Mouse (Mus musculus): Measurements from ENCODE around the gene Desi1. TPM values are rescaled to one million over a fixed set of nuclear protein-coding genes. Genes with fewer than 3 reads are reported as not detected.

Gene Desi1
- 10 to 100 TPM in 1 of 2 experiments, 1 to 10 TPM in 1; 7.8 to 10.2 TPM for polyA plus RNA-seq (2017; shearing (Covaris generic))

GRCm38 (mm10) chr15:82033762-82034161, at the start of gene Desi1:
Gene Desi1 (minus strand): TSS chr15:82033862.
- ATAC-seq, result no peak

DNA sequence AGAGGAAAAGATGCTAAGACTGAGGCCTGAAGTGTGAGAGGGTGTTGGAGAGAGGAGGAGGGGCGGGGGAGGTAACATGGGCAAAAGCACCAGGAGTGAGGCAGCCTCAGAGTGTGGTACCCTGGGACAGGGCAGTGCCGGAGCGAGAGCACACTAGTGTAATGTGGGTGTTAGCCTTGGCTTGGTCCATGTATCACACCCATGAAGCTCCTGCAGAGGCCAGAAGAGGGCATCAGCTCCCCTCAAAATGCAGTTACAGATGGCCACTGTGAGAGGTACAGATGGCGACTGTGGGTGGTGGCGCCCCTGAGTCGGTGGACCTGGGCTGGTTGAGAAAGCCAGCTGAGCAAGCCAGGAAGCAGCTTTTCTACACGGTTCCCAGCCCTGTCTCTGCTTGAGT, 47.5 kb upstream of the Desi1 start:
- ATAC-seq, result no peak

- no peak for ATAC-seq
Observed at GRCm38 (mm10) chr15:82079883-82080282, 46.2 kb upstream of the Desi1 start.

- ATAC-seq, result no peak
Observed at GRCm38 (mm10) chr15:82073490-82073889, 39.8 kb upstream of the Desi1 start.

DNA sequence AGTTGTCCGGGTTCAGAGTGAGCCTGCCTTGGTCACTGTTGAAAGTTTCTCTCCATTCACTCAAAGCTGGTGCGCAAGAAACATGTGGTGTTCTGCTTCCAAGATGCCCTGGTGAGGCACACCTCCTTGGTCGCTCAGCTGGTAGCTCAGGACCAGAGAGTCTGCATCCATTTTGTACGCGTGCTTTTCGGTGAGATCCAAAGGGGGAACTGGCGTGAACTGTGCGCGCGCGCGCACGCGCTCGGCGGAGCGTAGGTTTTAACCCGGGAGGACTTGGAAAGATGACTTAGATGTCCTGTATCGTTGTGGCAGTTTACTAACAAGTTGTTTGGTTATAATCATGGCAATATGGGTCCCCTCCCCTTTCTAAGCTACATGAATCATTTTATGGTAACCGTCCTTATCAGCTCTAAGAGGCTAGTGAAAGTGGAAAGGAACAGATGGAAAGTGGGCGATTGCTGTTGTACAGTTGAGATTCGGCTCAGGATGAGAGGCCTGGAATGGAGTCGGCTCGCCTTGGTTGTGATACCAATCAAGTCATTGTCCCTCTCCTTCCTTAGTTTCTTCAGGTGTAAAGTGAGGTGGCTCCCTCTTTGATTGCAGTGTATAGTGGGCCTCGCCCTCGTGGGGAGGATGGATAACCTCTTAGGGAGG, 38.3 kb upstream of the Desi1 start:
- no peak for ATAC-seq

- no peak for ATAC-seq
Observed at GRCm38 (mm10) chr15:82069898-82070297, 36.2 kb upstream of the Desi1 start, which contains the start of gene Mei1. Gene Mei1 (plus strand): TSS chr15:82069996.

GRCm38 (mm10) chr15:82065511-82065910, 31.8 kb upstream of the Desi1 start:
- ATAC-seq, result peak; percentile 39

GRCm38 (mm10) chr15:82063909-82064308, 30.2 kb upstream of the Desi1 start:
- ATAC-seq, result no peak

- no peak for ATAC-seq
Observed at GRCm38 (mm10) chr15:82058719-82059201, 25.1 kb upstream of the Desi1 start, which contains the start of gene 4930407I10Rik. Gene 4930407I10Rik (plus strand): TSS chr15:82059151.

GRCm38 (mm10) chr15:82052544-82052943, 18.9 kb upstream of the Desi1 start:
- ATAC-seq, result no peak

GRCm38 (mm10) chr15:82047080-82047883, 13.6 kb upstream of the Desi1 start, which contains the start of gene Snu13:
Gene Snu13 (minus strand): TSS chr15:82047598.
- ATAC-seq, result peak; percentile 95

GRCm38 (mm10) chr15:82046246-82046891, 12.7 kb upstream of the Desi1 start:
- ATAC-seq, result peak; percentile 13

DNA sequence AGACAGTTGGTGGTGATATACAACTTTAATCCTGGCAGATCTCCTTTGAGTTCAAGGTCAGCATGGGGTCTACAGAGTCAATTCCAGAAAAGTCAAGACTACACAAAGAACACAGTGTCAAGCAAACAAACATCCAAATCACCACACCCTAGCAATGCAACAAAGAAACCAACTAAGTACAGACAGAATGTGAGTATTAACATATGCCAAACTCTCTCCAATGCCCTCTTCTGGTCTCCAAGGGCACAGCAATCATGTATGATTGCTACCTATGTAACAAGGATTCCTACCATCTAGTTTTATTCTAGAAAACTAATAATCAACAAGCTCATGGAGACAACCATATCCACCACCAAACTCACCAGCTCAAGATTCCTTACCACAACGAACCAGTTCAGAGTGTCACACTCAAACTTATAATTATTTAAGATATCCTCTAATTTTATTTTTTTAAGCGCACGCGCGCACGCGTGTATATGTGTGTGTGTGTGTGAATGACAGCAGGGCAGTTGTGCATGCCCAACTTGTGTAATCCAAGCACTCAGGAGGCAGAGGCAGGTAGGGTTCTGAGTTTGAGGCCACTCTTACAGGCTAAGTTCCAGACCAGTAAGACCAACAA, 10.6 kb upstream of the Desi1 start:
- ATAC-seq, result no peak

DNA sequence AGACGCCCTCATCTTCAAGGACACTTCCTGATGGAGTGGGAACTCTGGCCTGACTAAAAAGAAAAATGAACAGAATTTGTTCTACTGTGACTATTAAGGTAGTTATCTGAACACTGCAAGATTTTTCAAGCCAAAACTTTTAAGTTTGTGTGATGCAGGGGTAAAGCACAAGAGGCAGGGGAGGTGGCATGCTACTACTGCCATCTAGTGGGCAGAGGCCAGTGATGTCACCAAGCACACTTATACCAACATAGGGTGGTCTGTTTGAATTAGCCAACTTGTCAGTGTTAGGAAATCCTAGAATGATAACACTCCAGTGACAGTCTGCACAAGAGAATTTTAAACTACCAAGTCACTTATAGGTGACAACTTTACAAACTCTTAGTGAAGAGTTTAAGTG, 7.0 kb upstream of the Desi1 start:
- peak; percentile 71 for ATAC-seq

DNA sequence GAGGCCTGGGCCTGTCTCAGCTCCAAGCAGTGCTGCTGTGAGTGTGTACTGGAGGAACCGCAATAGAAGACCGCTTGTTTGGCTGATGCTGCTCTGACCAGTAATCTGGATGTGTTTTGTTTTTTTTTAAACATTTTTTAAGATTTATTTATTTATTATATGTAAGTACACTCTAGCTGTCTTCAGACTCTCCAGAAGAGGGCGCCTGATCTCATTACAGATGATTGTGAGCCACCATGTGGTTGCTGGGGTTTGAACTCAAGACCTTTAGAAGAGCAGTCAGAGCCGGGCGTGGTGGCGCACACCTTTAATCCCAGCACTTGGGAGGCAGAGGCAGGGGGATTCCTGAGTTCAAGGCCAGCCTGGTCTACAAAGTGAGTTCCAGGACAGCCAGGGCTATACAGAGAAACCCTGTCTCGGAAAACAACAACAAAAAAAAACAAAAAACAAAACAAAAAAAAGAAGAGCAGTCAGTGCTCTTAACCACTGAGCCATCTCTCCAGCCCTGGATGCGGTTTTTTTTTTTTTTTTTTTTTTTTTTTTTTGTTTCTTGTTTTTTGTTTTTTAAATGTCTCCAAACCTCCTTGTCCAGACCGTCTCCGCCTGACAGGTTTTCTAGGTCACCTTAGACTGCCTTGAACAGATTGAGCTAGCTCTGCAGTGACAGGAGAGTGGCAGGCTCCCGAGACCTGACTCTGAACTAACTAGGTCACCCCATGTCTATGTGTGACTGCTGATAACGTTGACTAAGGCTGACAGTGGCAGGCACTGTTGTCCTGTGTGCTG, 2.4 kb upstream of the Desi1 start:
- ATAC-seq, result no peak

GRCm38 (mm10) chr15:82032386-82032785, 1.3 kb downstream of the Desi1 start:
- no peak for ATAC-seq

- no peak for ATAC-seq
Observed at GRCm38 (mm10) chr15:82027726-82028125, 5.9 kb downstream of the Desi1 start.

DNA sequence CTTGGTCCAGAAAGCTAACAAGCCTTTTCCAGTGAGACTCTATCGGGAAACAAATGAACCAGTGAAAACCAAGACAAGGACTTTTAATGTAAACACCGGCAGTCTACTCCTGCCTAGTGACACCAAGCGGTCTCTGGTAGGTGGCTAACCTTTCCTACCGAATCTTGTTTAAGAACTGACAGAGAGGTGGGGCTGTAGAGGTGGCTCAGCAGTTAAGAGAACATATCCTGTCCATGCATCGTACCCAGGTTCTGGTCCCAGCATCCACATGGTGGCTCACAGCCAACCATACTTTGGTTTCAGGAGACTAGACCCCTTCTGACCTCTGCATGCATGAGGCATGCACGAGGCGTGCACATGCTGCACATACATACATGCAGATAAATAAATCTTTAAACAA, 6.4 kb downstream of the Desi1 start:
- ATAC-seq, result no peak

DNA sequence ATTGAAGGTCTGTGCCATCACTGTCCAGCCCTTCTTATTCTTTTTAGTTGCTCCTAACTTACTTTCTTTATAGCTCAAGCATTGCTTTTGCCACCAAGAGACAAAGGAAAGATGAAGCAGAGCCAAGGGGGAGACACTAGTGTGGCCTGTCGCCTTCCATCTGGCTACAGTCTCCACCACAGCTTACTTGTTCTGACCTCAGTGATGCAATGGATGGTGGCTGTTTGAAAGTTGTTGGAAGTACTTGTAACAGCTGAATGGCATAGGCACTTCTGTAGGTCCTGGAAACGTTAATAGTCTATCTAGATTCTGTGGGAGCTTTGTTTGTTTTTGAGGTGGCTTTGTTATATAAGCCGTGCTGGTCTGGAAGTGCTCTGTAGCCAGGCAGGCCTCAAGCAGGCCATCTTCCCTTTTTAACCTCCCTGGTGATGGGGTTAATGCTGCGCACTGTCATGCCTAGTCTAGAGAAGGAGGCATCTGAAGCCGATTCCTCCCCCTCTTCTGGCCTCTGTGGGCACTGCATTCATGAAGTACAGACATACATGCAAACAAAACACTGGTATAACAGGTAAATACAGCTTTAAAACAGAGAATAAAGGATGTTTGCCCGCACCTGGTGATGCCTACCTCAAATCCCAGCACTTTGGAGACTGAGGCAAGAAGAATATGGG, 9.6 kb downstream of the Desi1 start:
- no peak for ATAC-seq

DNA sequence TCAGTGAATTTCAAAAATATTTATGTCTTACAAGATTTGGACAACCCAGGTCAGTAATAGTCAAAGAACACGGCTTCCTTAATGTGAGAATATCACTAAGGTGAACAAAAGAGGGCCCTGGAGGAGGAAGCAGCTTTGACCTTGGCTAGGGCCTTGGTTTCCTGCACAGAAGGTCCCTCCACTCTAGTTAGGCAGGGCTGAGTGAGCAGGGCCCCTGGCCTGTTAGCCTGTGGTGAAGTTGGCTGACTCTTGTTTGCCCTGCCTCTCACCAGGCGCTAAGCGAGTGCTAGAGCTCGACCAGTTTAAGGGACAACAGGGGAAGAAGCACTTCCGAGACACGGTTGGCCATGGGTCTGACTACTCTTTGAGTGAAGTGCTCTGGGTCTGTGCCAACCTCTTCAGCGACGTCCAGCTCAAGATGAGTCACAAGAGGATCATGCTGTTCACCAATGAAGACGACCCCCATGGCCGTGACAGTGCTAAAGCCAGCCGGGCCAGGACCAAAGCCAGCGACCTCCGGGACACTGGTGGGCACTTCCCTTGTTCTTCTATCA, 11.1 kb downstream of the Desi1 start:
- no peak for ATAC-seq

- no peak for ATAC-seq
Observed at GRCm38 (mm10) chr15:82019288-82019687, 14.4 kb downstream of the Desi1 start.

Data from CD4-positive, CD25-positive, alpha-beta regulatory T cell, adult 4 months (primary cell).